Mouse (Mus musculus) C2C12 (cell line): ENCODE measurements around the gene Kif21b. TPM values are rescaled to one million over a fixed set of nuclear protein-coding genes. Genes with fewer than 3 reads are reported as not detected.

Experiments
- H3K27me3 ChIP-seq: one replicate; pipeline ENCODE4 v1.6.1; 2011; ENCODE audit not compliant: control insufficient read depth, insufficient read depth, insufficient read length
- H3K36me3 ChIP-seq: one replicate; pipeline ENCODE4 v1.6.1; 2011; ENCODE audit not compliant: control insufficient read depth, insufficient read depth
- H3K4me3 ChIP-seq: one replicate; pipeline ENCODE4 v1.5.1; 2011; ENCODE audit warnings: mild to moderate bottlenecking, control low read depth; ENCODE audit not compliant: poor library complexity, insufficient read depth, severe bottlenecking
- H3K79me2 ChIP-seq: one replicate; pipeline ENCODE4 v1.6.1; 2011; ENCODE audit not compliant: control insufficient read depth, insufficient read depth
- H3K79me3 ChIP-seq: one replicate; pipeline ENCODE4 v1.6.1; 2011; ENCODE audit warnings: low read depth, control low read depth
- H3ac ChIP-seq: one replicate; pipeline ENCODE3; 2011; ENCODE audit warnings: low read depth; ENCODE audit not compliant: control insufficient read depth, insufficient read length
- CEBPB ChIP-seq: IDR thresholded peaks from one replicate; pipeline ENCODE4 v1.6.1; 2011; ENCODE audit warnings: low read depth, mild to moderate bottlenecking, control low read depth, moderate library complexity
- CTCF ChIP-seq: IDR thresholded peaks from one replicate; pipeline ENCODE4 v1.5.1; 2011; ENCODE audit not compliant: control insufficient read depth, insufficient read depth, insufficient read length
- FOSL1 ChIP-seq: IDR thresholded peaks from one replicate; pipeline ENCODE4 v1.8.0; 2011; ENCODE audit warnings: mild to moderate bottlenecking, low read length; ENCODE audit not compliant: poor library complexity, insufficient read depth, severe bottlenecking
- MAX ChIP-seq: IDR thresholded peaks from one replicate; pipeline ENCODE4 v1.6.1; 2011; ENCODE audit warnings: mild to moderate bottlenecking, control low read depth
- MYOD1 ChIP-seq: IDR thresholded peaks from one replicate; pipeline ENCODE4 v1.6.1; 2011; ENCODE audit warnings: low read depth; ENCODE audit not compliant: control insufficient read depth, insufficient read length
- MYOG ChIP-seq: IDR thresholded peaks from one replicate; pipeline ENCODE4 v1.6.1; 2011; ENCODE audit not compliant: control insufficient read depth, insufficient read length; ENCODE audit errors: extremely low read depth
- USF1 ChIP-seq: IDR thresholded peaks from one replicate; pipeline ENCODE4 v1.6.1; 2011; ENCODE audit warnings: low read depth, mild to moderate bottlenecking, control low read depth, moderate library complexity
- polyA plus RNA-seq: library from polyadenylated mRNA; unstranded; fragments of >200 nt; fragmentation: generic; extraction: Trizol; gene quantifications from one replicate; pipeline ENCODE4 v1.2.1, GENCODE M21; 2012; ENCODE audit warnings: missing spikeins

Kif21b gene
- polyA plus RNA-seq, 1 experiment, result 0.66 TPM

GRCm38 (mm10) chr1:136135777-136136444 is 4.7 kb downstream of the Kif21b start:
- Histone ChIP-seq H3ac (no peak overlapping the region), H3K79me2 (no peaks in the 10 kb centered on the region), H3K4me3 (no peak overlapping the region), H3K27me3 (no peaks in the 10 kb centered on the region), H3K79me3 (no peaks in the 10 kb centered on the region), H3K36me3 (no peaks in the 10 kb centered on the region)
- TF ChIP-seq FOSL1 (no peak), CTCF (no peak), MAX (no peak), USF1 (no peak), MYOG (no peak), MYOD1 (no peak), CEBPB (no peak)

GRCm38 (mm10) chr1:136136547-136136946 is 5.4 kb downstream of the Kif21b start:
- H3K4me3 ChIP-seq, result no peak overlapping the region

DNA sequence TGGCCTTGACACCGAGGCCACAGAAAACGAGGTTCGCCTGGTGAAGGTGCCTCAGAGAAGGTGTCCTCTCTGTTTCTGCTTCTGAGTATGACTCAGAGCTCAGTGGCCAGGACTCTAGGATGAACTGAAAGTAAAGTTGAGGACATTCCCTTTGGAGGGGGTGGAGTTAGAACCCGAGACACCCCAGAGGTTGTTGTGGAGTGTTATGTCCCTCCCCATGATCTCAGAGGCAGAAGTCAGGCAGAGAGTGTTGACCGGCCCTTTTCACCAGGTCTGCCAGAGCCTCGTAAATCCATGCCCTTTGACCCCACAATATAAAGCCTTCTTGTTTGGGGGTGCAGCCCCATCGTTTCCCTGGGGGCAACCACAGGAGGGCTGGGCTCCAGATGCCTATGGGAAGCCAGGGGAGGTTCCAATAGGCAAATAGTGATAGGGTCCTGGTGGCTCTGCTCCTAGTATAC is 5.9 kb downstream of the Kif21b start:
- no peaks in the 10 kb centered on the region for H3K27me3 ChIP-seq
- no peaks in the 10 kb centered on the region for H3K79me3 ChIP-seq
- no peak for TF ChIP-seq CEBPB
- TF ChIP-seq CTCF, result no peak
- TF ChIP-seq MYOG, result no peak
- TF ChIP-seq MYOD1, result no peak
- no peak for TF ChIP-seq FOSL1
- TF ChIP-seq MAX, result no peak
- no peak for TF ChIP-seq USF1
- H3K79me2 ChIP-seq, result no peaks in the 10 kb centered on the region
- H3K36me3 ChIP-seq, result no peaks in the 10 kb centered on the region
- H3ac ChIP-seq, result no peak overlapping the region
- H3K4me3 ChIP-seq, result no peak overlapping the region

More at GRCm38 (mm10) chr1:136136547-136136946, 5.4 kb downstream of the Kif21b start:
- TF ChIP-seq USF1, result no peak
- TF ChIP-seq CTCF, result no peak
- no peak for TF ChIP-seq MYOD1
- TF ChIP-seq CEBPB, result no peak
- no peak for TF ChIP-seq MAX
- TF ChIP-seq MYOG, result no peak
- TF ChIP-seq FOSL1, result no peak
- H3K27me3 ChIP-seq, result no peaks in the 10 kb centered on the region
- no peak overlapping the region for H3ac ChIP-seq
- H3K36me3 ChIP-seq, result no peaks in the 10 kb centered on the region
- no peaks in the 10 kb centered on the region for H3K79me3 ChIP-seq
- no peaks in the 10 kb centered on the region for H3K79me2 ChIP-seq

DNA sequence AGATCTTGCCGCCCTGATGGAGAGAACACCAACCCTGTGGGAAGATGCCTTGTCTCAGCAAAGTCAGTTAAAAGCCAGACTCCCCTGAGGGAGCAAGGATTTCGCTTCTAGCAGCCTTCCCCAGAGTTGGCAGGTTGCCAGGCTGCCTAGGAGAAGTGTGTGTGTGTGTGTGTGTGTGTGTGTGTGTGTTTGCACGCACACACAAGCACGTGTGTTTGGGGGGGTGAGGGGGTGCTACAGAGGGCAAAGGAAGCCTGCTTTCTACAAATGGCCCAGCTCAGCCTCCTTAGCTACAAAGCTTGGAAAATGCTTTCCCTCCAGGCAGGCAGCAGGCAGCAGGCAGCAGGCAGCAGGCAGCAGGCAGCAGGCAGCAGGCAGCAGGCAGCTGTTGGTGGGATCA is 6.4 kb downstream of the Kif21b start:
- no peak overlapping the region for H3K4me3 ChIP-seq

GRCm38 (mm10) chr1:136138191-136138830 is 7.1 kb downstream of the Kif21b start:
- H3K79me2 ChIP-seq, result no peaks in the 10 kb centered on the region
- H3K79me3 ChIP-seq, result no peaks in the 10 kb centered on the region
- no peak overlapping the region for H3K4me3 ChIP-seq
- TF ChIP-seq MYOG (no peak), USF1 (no peak), FOSL1 (no peak), MYOD1 (no peak), CTCF (no peak), CEBPB (no peak), MAX (no peak)
- no peaks in the 10 kb centered on the region for H3K36me3 ChIP-seq
- no peak overlapping the region for H3ac ChIP-seq
- no peaks in the 10 kb centered on the region for H3K27me3 ChIP-seq

More for the DNA sequence above, 6.4 kb downstream of the Kif21b start:
- Histone ChIP-seq H3K79me3 (no peaks in the 10 kb centered on the region), H3K27me3 (no peaks in the 10 kb centered on the region), H3K79me2 (no peaks in the 10 kb centered on the region), H3K36me3 (no peaks in the 10 kb centered on the region), H3ac (no peak overlapping the region)
- TF ChIP-seq MYOG, result no peak
- no peak for TF ChIP-seq MYOD1
- TF ChIP-seq CEBPB, result no peak
- TF ChIP-seq MAX, result no peak
- no peak for TF ChIP-seq USF1
- TF ChIP-seq FOSL1, result no peak
- no peak for TF ChIP-seq CTCF
